Mouse (Mus musculus): Measurements from ENCODE around the gene Krt13. TPM values are rescaled to one million over a fixed set of nuclear protein-coding genes. Genes with fewer than 3 reads are reported as not detected.

The Krt13 gene
- polyA plus RNA-seq (2015; fragmentation: Nextera tagmentation; extraction: Ambion mirVana), result 0.60 and 0.68 TPM in 2 replicates

DNA sequence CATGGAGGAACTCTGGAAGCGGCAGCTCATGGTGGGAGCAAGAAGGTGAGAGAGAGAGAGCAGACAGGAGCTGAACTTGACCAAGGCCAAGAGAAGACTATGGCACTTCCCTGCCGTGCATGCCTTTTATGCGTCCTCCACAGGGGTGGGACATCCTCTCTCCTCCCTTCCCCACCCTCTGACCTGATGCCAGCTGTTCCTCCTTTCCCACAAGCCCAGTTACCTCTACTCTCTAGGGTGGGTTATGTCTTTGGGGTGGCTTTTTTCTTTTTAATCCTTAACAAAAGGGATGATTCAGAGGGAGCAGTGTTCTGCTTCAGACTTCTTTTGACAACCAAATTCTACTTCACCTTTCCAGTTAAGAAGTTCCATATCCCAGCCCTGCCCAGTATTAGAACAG lies at the start of gene Krt13:
Gene Krt13, minus strand, starts transcription at position 101 of the 400 bp plus-strand sequence.
- no peaks in the 10 kb centered on the region for H3K36me3 ChIP-seq (ENCODE audit: insufficient read depth, low read length)
- no peak within 1 kb of the TSS for H3K4me3 ChIP-seq (ENCODE audit: low read depth, low read length)
- TF ChIP-seq EP300 (IDR thresholded peaks at IDR 0.05) (no peak), CTCF (IDR thresholded peaks at IDR 0.05) (no peak)
- no peaks in the 10 kb centered on the region for H3K27me3 ChIP-seq (replicated peaks; ENCODE audit: insufficient read depth, low read length)
- DNase-seq (ENCODE audit: low spot score) (no peak), ATAC-seq (no peak)
- WGBS, result 82% methylated on average over 3 of the region's 3 CpGs
- H3K4me2 ChIP-seq (replicated peaks; ENCODE audit: low read depth, low read length), result no peak within 1 kb of the TSS
- H3K27ac ChIP-seq (ENCODE audit: low read length), result no peak within 1 kb of the TSS
- H3K4me1 ChIP-seq (ENCODE audit: insufficient read depth, low read depth, low read length), result 0 out of 2 replicates have a peak, but pooled peaks cover 5% of the 10 kb centered on the region
- no peaks in the 10 kb centered on the region for H3K9me3 ChIP-seq (ENCODE audit: low read length)
- H3K9ac ChIP-seq (replicated peaks; ENCODE audit: low read depth), result no peak within 1 kb of the TSS

DNA sequence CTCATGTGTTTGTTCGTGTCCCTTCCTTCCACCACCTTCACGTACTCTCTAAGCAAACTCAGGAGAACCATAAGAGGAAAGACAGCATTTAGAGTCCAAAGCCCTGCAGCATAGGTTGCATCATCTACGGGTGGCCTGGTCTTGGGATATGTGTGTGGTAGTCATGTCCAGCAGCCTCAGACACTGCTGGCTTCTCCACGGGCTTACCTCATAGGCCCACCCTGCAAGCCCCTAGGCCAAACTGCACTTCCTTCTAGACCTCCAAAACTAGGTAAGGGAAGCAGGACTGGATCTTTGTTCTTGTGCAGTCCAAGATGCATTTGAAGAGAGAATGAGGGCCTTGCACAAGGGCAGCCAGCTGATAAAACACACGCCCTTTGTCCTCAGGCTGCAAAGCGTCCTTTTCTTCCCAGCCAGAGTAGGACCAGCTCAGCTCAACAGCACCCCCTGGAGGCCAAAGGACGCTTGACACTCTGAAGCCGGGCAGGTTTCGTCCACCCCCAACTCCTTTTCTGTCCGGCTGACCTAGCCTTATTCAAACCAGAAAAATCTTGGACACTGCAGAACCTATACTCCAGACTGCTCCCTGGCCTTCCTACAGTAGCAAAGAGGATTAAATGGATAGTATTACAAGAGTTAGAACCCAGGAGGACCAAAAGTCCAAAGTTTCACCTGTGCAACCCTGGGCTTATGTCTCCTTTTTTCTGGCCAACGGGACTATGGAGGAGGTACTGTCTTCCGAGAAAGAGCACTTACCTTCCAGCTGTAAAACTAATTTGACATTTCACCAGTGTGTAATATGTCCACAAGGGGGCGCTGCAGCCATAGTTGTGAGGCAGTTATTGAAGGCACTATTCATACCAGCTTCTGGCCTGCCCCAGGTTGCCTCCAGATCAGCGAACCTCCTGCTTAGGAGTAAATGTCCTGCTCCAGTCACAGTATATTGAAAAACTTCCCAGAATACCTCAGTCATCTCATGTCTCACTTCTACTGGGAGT lies 47.7 kb upstream of the Krt13 start:
- H3K27ac ChIP-seq (ENCODE audit: low read length), result peak overlapping the region; percentile 57; the same call in 1 of the 2 replicates
- ATAC-seq (peak; percentile 73), DNase-seq (ENCODE audit: low spot score) (peak; percentile 88)
- no peaks in the 10 kb centered on the region for H3K36me3 ChIP-seq (ENCODE audit: insufficient read depth, low read length)
- no peak overlapping the region for H3K4me3 ChIP-seq (ENCODE audit: low read depth, low read length)
- no peaks in the 10 kb centered on the region for H3K27me3 ChIP-seq (replicated peaks; ENCODE audit: insufficient read depth, low read length)
- H3K9me3 ChIP-seq (ENCODE audit: low read length), result no peaks in the 10 kb centered on the region
- WGBS, result 21% methylated on average over 14 of the region's 14 CpGs
- 0 out of 2 replicates have a peak overlapping the region, but pooled peaks have one; percentile 20 for H3K4me2 ChIP-seq (replicated peaks; ENCODE audit: low read depth, low read length)
- 0 out of 2 replicates have a peak, but pooled peaks cover 3% of the 10 kb centered on the region for H3K4me1 ChIP-seq (ENCODE audit: insufficient read depth, low read depth, low read length)
- H3K9ac ChIP-seq (replicated peaks; ENCODE audit: low read depth), result no peak overlapping the region
- TF ChIP-seq CTCF (IDR thresholded peaks at IDR 0.05) (peak; percentile 85), EP300 (IDR thresholded peaks at IDR 0.05) (no peak)

DNA sequence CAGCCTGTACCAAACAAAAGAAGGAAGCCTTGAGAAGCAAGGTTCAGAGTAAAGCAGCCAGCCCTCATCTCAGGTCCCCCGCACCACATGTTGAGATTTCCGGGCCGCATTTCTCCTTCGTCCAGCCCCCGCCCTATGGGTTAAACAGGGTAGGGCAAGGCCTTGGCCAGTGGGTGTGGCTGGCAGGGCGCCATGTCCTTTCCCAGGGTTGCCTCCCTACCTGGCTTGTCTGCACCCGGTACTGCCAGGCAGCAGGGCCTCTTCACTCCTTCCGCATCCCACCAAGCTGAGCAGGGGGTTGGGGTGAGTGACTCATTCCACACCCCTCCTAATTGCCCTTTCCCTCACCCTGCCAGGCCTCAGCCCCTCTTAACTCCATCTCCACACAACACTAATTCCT lies 46.7 kb upstream of the Krt13 start:
- H3K9me3 ChIP-seq (ENCODE audit: low read length), result no peaks in the 10 kb centered on the region
- ATAC-seq, result peak; percentile 86
- H3K4me3 ChIP-seq (ENCODE audit: low read depth, low read length), result no peak overlapping the region

DNA sequence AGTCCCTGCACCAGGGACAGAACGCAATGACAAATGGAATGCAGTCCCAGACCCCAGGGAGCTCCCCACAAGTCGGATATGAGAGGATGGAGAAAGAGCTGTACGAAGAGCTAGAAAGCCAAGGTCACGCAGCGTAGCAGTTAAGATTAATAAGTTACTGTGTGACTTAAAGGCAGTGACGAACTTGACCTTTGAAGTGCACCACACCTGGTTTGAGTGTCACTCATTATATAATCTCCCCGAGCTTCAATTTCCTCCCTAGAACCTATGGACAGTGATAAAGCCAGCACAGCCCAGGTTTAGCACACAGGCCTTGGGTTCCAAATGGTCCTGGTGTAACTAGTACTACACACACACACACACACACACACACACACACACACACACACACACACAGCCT lies 43.0 kb upstream of the Krt13 start:
- TF ChIP-seq EP300 (IDR thresholded peaks at IDR 0.05), result no peak
- no peak for TF ChIP-seq CTCF (IDR thresholded peaks at IDR 0.05)
- Histone ChIP-seq H3K27me3 (replicated peaks; ENCODE audit: insufficient read depth, low read length) (no peaks in the 10 kb centered on the region), H3K9me3 (ENCODE audit: low read length) (no peaks in the 10 kb centered on the region), H3K4me1 (ENCODE audit: insufficient read depth, low read depth, low read length) (0 out of 2 replicates have a peak, but pooled peaks cover 3% of the 10 kb centered on the region), H3K36me3 (ENCODE audit: insufficient read depth, low read length) (no peaks in the 10 kb centered on the region), H3K4me2 (replicated peaks; ENCODE audit: low read depth, low read length) (no peak overlapping the region), H3K9ac (replicated peaks; ENCODE audit: low read depth) (no peak overlapping the region), H3K4me3 (ENCODE audit: low read depth, low read length) (no peak overlapping the region), H3K27ac (ENCODE audit: low read length) (no peak overlapping the region)
- ATAC-seq (no peak), DNase-seq (ENCODE audit: low spot score) (peak; percentile 25)
- WGBS, result 25% methylated on average over 7 of the region's 7 CpGs

More for the DNA sequence above, 46.7 kb upstream of the Krt13 start:
- Histone ChIP-seq H3K4me2 (replicated peaks; ENCODE audit: low read depth, low read length) (no peak overlapping the region), H3K9ac (replicated peaks; ENCODE audit: low read depth) (no peak overlapping the region), H3K27me3 (replicated peaks; ENCODE audit: insufficient read depth, low read length) (no peaks in the 10 kb centered on the region), H3K36me3 (ENCODE audit: insufficient read depth, low read length) (no peaks in the 10 kb centered on the region), H3K4me1 (ENCODE audit: insufficient read depth, low read depth, low read length) (0 out of 2 replicates have a peak, but pooled peaks cover 3% of the 10 kb centered on the region), H3K27ac (ENCODE audit: low read length) (peak overlapping the region; percentile 38; the same call in 1 of the 2 replicates)
- peak; percentile 15 for TF ChIP-seq CTCF (IDR thresholded peaks at IDR 0.05)
- 0 out of 2 replicates have a peak, but pooled peaks have one; percentile 10 for TF ChIP-seq EP300 (IDR thresholded peaks at IDR 0.05)
- WGBS, result 47% methylated on average over 8 of the region's 8 CpGs
- peak; percentile 83 for DNase-seq (ENCODE audit: low spot score)

DNA sequence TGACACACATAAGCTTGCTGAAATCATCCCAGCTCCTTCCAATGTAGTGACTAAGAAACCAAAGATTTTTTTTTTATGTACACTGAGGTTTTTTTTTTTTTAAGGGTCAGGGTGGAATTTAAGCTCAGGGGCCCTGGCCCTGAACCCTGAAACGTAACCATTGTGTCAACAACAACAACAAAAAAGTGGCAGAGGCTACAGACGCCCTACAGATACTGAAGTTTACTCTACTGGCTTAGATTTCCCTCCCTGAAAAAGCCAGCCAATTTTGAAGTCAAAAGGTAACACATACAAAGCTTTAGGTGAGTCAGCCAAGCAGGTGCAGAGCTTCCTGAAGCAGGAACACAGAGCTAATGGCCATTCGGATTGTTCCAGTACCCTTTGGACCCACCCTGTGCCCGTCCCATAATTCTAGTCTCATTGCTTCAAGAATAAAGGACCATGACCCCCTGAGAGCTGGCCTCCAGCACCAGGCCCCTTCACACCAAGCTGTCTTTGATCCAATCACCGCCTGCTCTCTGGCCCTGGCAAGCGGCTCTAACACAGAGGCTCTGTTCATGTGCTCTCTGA lies 36.6 kb upstream of the Krt13 start:
- Histone ChIP-seq H3K4me1 (ENCODE audit: insufficient read depth, low read depth, low read length) (no peaks in the 10 kb centered on the region), H3K4me3 (ENCODE audit: low read depth, low read length) (no peak overlapping the region), H3K27ac (ENCODE audit: low read length) (no peak overlapping the region), H3K9ac (replicated peaks; ENCODE audit: low read depth) (no peak overlapping the region), H3K4me2 (replicated peaks; ENCODE audit: low read depth, low read length) (no peak overlapping the region), H3K27me3 (replicated peaks; ENCODE audit: insufficient read depth, low read length) (no peaks in the 10 kb centered on the region), H3K36me3 (ENCODE audit: insufficient read depth, low read length) (no peaks in the 10 kb centered on the region), H3K9me3 (ENCODE audit: low read length) (no peaks in the 10 kb centered on the region)
- no peak for TF ChIP-seq EP300 (IDR thresholded peaks at IDR 0.05)
- DNase-seq (ENCODE audit: low spot score), result no peak
- 51% methylated on average over 6 of the region's 6 CpGs for WGBS
- ATAC-seq, result no peak

DNA sequence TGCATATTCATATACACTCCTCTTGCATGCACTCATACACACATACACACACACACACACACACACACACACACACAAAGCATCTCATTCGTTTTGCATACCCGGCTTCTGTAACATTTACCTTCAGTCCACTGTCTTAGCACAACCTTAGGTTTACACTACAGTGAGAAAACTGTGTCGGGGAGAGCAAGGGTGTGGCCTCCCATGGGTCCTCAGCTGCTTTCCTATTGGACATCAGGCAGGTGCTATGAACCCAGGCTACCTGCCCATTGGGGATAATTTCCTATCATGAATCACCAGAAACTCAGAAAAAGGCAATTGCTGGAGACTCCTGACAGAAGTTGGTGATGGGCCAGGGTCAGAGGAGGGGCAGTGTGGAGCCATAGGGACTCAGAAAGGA lies 36.0 kb upstream of the Krt13 start:
- no peaks in the 10 kb centered on the region for H3K27me3 ChIP-seq (replicated peaks; ENCODE audit: insufficient read depth, low read length)
- H3K9me3 ChIP-seq (ENCODE audit: low read length), result no peaks in the 10 kb centered on the region
- ATAC-seq (no peak), DNase-seq (ENCODE audit: low spot score) (no peak)
- WGBS, result 68% methylated on average over 3 of the region's 3 CpGs
- no peak overlapping the region for H3K27ac ChIP-seq (ENCODE audit: low read length)
- no peak overlapping the region for H3K9ac ChIP-seq (replicated peaks; ENCODE audit: low read depth)
- no peak overlapping the region for H3K4me2 ChIP-seq (replicated peaks; ENCODE audit: low read depth, low read length)
- no peak overlapping the region for H3K4me3 ChIP-seq (ENCODE audit: low read depth, low read length)
- TF ChIP-seq CTCF (IDR thresholded peaks at IDR 0.05), result no peak
- no peak for TF ChIP-seq EP300 (IDR thresholded peaks at IDR 0.05)
- H3K36me3 ChIP-seq (ENCODE audit: insufficient read depth, low read length), result no peaks in the 10 kb centered on the region
- H3K4me1 ChIP-seq (ENCODE audit: insufficient read depth, low read depth, low read length), result no peaks in the 10 kb centered on the region

Measured in lung, postnatal 0 days (tissue).